Mouse (Mus musculus) bone marrow macrophage, adult 2 months (primary cell): ENCODE data around the gene Rab3a. TPM values are rescaled to one million over a fixed set of nuclear protein-coding genes. Genes with fewer than 3 reads are reported as not detected.

Experiments used
- H3K27ac ChIP-seq: 2 replicates; pipeline ENCODE4 v1.5.1; 2012; ENCODE audit warnings: low read depth, low read length; ENCODE audit not compliant: insufficient read depth
- H3K4me1 ChIP-seq: 2 replicates; pipeline ENCODE4 v1.6.1; 2012; ENCODE audit warnings: low read length; ENCODE audit not compliant: control insufficient read depth, insufficient read depth
- H3K4me3 ChIP-seq: 2 replicates; pipeline ENCODE4 v1.5.1; 2012; ENCODE audit warnings: mild to moderate bottlenecking, low read length, moderate library complexity; ENCODE audit not compliant: insufficient read depth
- CTCF ChIP-seq: IDR thresholded peaks from 2 replicates; pipeline ENCODE4 v1.5.1; 2012; ENCODE audit warnings: low read depth, mild to moderate bottlenecking, low read length, moderate library complexity
- POLR2A ChIP-seq: IDR thresholded peaks from 2 replicates; pipeline ENCODE4 v1.6.1; 2012; ENCODE audit warnings: mild to moderate bottlenecking, low read depth, low read length, borderline replicate concordance
- polyA plus RNA-seq: library from polyadenylated mRNA; stranded (reverse); fragments of >200 nt; gene quantifications from 2 replicates; pipeline ENCODE4 v1.2.4, GENCODE M21; 2012; ENCODE audit not compliant: missing spikeins, insufficient read depth, insufficient read length

Rab3a gene
- polyA plus RNA-seq, 1 experiment, result 9.4 TPM

DNA sequence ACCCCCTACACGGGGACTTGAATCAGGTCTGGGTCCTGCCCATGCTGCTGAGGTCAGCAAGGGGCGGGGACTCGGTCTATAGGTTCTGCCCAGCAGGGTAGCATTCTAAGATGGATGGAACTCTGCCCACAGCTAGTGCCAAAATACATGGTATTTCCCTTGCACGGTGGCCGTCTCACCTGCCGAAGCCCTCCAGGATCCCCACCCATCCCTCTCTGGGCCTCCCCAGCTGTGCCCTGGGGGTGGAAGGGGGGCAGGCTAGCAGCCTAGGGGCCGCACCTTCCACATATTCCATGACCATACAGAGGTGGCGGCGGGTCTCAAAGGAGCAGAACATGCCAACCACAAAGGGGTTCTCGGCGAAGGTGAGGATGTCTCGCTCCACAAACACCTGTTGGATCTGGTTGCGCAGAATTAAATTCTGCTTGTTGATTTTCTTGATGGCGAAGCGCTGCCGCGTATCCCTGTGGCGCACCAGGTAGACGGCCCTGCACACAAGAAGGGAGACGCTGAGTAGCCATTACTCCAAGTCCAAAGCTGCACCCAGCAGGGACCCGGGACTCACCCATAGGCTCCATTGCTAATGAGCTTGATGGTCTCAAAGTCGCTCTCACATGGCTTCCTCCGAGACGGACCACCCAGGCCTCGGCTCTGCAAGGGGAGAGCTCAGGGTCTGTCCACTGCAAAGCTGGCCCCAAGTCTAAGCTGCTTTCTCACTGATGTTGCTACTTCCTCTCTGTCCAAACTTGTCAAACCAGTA is 32.0 kb downstream of the Rab3a start:
- TF ChIP-seq POLR2A (no peak), CTCF (no peak)
- Histone ChIP-seq H3K27ac (no peak overlapping the region), H3K4me1 (peaks cover 4% of the 10 kb centered on the region; the same call in 1 of the 2 replicates), H3K4me3 (no peak overlapping the region)

DNA sequence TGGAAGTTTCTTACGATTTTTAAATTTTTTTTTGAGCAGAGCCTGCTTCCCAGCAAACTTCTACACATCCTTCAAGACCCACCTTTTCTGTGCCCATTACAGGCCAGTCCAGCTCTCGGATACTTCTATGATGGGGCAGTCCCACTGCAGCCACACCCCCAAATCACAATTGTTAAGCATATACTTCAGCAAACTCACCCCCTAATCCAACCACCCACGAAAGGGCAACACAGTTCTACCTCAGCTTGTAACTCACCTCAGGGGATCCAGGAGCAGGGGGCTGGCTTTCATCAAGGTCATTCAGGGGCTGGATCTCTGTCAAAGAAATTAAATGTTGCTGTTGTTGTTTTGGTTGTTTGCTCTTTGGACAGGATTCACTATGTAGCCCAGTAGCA is 32.6 kb downstream of the Rab3a start:
- no peak overlapping the region for H3K4me3 ChIP-seq
- H3K27ac ChIP-seq, result no peak overlapping the region
- no peak for TF ChIP-seq CTCF
- TF ChIP-seq POLR2A, result no peak
- peaks cover 4% of the 10 kb centered on the region; the same call in 1 of the 2 replicates for H3K4me1 ChIP-seq

DNA sequence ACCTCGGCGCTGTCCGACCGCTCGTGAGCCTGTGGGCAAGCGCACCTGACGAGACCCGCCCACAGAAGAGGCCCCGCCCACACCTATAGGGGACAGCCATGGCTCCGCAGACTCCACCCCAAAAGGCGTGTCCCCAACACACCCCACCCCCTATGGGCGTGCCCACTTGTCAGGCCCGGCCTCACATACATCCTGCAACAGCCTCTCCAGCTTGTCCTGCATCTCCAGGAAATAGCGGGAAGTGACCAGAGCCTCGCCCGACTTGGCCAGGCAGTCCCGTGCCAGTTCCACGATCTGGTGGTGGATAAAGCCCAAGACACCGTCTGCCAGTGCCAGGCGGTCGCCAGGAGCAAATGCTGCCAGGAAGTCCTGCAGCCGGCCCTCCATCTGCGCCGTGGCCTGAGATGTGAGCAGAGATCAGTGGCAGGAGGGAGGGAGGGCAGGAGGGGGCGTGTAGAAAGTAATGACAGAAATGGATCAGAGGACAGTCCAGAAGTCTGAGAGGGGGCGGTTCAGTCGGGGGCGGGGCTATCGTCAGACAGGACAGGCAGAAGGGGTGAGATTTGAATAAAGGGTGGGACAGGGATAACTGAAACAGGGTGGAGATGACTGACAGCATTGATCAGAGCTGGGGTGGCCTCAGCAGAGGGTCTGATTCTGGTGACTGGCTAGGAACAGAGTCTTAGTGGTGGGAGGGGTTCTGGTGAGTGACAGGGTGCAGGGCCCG is 33.6 kb downstream of the Rab3a start:
- Histone ChIP-seq H3K4me1 (peaks cover 9% of the 10 kb centered on the region), H3K27ac (no peak overlapping the region), H3K4me3 (no peak overlapping the region)
- TF ChIP-seq POLR2A, result no peak
- no peak for TF ChIP-seq CTCF

DNA sequence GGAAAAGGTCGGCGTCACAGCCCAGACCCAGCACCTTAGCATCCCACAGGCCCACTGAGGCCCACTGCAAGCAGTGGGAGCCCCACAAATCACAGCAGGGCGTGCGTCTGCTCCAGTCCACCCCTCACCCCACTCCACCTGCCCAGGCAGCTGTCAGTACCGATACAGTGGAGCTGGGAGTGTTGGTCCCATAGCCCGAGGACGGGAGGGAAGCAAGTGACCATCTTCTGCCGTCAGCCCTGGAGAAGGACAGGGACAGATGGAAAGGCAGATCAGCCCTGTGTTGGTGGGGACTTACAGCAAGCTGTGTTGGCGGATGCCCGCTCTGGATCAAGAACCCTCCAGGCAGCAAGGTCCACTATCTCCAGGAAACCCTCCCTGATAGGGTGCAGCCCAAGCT is 34.6 kb downstream of the Rab3a start:
- Histone ChIP-seq H3K4me1 (peaks cover 10% of the 10 kb centered on the region), H3K4me3 (no peak overlapping the region)
- TF ChIP-seq POLR2A, result no peak
- no peak for TF ChIP-seq CTCF

DNA sequence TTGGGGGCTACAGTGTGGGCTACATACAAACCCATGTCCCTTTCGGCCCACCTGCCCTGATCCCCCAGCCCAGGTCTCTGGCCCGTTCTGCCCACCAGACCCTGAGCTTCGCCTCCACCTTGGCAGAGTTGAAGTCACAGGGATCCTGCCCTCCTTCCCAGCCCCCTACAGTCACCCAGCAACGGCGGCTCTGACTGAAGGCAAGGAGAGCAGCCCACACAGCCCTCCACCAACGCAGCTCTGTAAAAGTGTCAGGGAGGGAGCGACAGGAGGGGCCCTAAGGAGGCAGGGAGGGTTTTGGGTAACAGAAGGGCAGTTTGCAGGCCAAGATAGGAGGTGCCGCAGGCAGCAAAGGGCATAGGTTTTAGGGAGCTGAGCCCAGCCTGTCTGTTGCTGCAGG is 36.4 kb downstream of the Rab3a start:
- Histone ChIP-seq H3K4me1 (peaks cover 10% of the 10 kb centered on the region), H3K4me3 (peak overlapping the region; percentile 93), H3K27ac (peak overlapping the region; percentile 79)
- TF ChIP-seq CTCF, result no peak
- TF ChIP-seq POLR2A, result no peak

More for the DNA sequence above, 34.6 kb downstream of the Rab3a start:
- no peak overlapping the region for H3K27ac ChIP-seq

DNA sequence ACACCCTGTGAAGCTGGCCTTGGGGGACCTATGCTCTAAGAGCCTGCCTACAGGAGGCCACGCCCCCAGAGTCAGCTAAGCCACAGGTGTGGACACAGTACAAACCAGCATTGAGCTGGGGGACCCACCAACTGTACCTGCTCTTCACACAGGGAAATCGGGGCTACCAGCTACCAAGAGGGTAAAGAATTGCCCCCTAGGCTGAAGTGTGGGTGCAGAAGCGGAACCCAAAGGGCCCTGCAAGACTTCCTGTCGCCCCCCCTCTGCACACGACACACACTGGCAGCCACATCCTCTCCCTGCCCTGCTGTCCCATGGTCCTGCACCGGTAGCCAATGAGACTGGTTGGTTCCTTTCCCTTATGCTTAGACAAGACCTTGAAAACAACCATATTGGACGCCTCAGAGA is 36.8 kb downstream of the Rab3a start:
- Histone ChIP-seq H3K4me3 (peak overlapping the region; percentile 93), H3K4me1 (peaks cover 11% of the 10 kb centered on the region), H3K27ac (peak overlapping the region; percentile 79)
- no peak for TF ChIP-seq POLR2A
- TF ChIP-seq CTCF, result no peak

DNA sequence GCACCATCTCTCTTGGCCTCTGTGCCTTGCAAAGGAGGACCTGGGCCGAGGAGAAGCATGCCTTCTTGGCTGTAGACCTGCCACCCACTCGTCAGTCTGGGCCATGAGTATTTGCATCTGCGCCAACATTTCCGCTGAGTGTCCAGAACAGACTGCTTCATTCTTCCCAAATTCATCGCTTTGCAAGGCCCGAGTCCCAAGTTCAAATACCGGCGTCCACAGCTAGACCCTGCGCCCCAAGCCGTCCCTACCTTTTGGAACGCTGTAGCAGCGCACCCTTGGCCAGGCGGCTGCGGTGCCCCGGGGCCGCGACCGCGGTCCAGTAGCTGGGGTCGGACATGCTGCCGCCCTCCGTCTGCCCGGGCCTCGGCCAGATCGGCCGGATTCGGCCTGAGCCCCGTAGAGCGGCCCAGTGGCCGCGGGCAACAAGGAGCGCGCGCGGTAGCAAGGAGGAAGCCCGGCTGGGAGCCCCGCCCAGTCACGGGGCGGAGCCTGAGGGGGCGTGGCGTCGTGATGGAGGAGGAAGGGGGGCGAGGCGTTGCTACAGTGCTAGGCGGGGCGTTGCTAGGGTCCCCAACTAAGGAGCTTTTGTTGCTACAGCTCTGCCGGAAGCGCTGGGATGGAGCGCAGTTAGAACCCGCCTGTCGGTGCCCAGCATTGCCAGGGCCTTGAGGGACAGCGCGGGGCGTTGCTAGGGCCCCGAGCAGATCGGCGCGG is 37.7 kb downstream of the Rab3a start:
- H3K4me1 ChIP-seq, result peaks cover 13% of the 10 kb centered on the region
- H3K4me3 ChIP-seq, result peak overlapping the region; percentile 93
- H3K27ac ChIP-seq, result peak overlapping the region; percentile 79
- TF ChIP-seq CTCF, result no peak
- TF ChIP-seq POLR2A, result peak; percentile 89

DNA sequence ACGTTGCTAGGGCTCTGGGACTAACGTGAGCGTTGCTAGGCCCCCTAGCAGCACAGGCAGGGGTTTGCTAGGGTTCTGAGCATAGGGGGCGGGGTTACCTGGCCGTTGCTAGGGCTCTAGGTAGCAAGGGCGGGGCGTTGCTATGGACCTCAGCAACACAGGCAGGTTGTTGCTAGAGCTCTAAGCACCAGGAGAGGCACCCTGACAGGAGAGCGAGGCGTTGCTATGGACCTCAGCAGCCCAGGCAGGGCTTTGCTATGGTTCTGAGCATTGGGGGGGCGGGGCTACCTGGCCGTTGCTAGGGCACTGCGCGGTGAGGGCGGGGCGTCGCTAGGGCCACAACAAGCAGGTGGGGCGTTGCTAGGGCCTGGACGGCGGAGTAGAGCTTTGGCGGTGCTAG is 38.2 kb downstream of the Rab3a start:
- H3K27ac ChIP-seq, result peak overlapping the region; percentile 19; the same call in 1 of the 2 replicates
- H3K4me3 ChIP-seq, result peak overlapping the region; percentile 52
- H3K4me1 ChIP-seq, result peaks cover 13% of the 10 kb centered on the region
- no peak for TF ChIP-seq CTCF
- no peak for TF ChIP-seq POLR2A

DNA sequence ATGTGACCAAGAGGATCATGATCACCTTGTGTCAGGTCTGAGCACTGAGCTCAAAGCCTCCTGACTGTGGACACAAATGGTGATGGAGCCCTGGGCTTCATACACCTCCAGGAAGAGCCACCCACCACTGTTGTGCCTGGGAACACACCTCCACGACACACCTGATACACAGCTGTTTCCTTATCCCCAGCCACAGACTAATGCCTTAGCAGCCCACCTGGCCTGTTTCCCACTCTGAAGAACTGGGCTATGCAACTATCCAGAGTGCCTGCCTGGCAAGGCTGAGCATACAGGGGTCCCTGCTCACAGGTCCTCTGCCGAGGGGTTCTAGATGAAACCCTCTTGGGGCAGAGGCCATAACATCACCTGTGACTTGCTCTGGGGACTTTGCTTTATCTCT is 39.7 kb downstream of the Rab3a start:
- peaks cover 17% of the 10 kb centered on the region for H3K4me1 ChIP-seq
- TF ChIP-seq CTCF, result no peak
- TF ChIP-seq POLR2A, result no peak
- H3K27ac ChIP-seq, result no peak overlapping the region
- H3K4me3 ChIP-seq, result no peak overlapping the region

DNA sequence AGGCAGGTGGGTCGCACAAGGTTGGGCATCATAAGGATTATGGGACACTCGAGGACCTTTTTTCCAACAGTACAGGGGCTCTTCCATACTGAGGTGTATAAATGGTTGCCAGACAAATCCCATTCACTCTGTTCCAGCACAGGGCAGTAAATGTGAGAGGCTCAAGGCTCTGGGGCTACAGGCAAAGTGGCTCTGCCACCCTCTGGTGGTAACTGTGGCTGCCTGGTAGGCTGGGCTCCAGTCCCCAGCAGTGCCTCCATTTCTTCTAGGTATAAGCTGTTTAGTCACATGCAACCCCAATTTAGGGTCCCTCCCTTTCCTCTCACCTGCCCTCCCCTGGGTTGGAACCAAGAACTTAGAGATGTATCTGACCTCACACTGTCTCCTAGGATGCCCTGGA is 40.9 kb downstream of the Rab3a start:
- Histone ChIP-seq H3K4me3 (no peak overlapping the region), H3K27ac (no peak overlapping the region), H3K4me1 (peaks cover 19% of the 10 kb centered on the region)
- TF ChIP-seq POLR2A (no peak), CTCF (no peak)
